Mouse (Mus musculus) testis, postnatal 10 days (tissue): ENCODE measurements around the gene Zfp512b.

Source experiments
- DNase-seq: peaks from one replicate; pipeline ENCODE4 v3.0.0; 2021; ENCODE audit warnings: low spot score

Gene Zfp512b

GRCm38 (mm10) chr2:181592231-181593041, at the start of gene Zfp512b:
TSS of gene Zfp512b (minus strand) at chr2:181592803.
- DNase-seq, result peak; percentile 85

GRCm38 (mm10) chr2:181635865-181636264, 43.3 kb upstream of the Zfp512b start:
- no peak for DNase-seq

GRCm38 (mm10) chr2:181632624-181633023, 40.0 kb upstream of the Zfp512b start:
- no peak for DNase-seq

- DNase-seq, result no peak
Measured at GRCm38 (mm10) chr2:181628471-181628870, 35.9 kb upstream of the Zfp512b start.

GRCm38 (mm10) chr2:181623401-181623800, 30.8 kb upstream of the Zfp512b start:
- DNase-seq, result peak; percentile 53

- DNase-seq, result no peak
Measured at GRCm38 (mm10) chr2:181618761-181619495, 26.3 kb upstream of the Zfp512b start.

- no peak for DNase-seq
Measured at GRCm38 (mm10) chr2:181602367-181602766, 9.8 kb upstream of the Zfp512b start.

- DNase-seq, result no peak
Measured at GRCm38 (mm10) chr2:181601751-181602145, 9.1 kb upstream of the Zfp512b start.

- peak; percentile 97 for DNase-seq
Measured at GRCm38 (mm10) chr2:181600828-181601750, 8.5 kb upstream of the Zfp512b start.

GRCm38 (mm10) chr2:181600226-181600758, 7.7 kb upstream of the Zfp512b start:
- no peak for DNase-seq

GRCm38 (mm10) chr2:181598454-181599351, 6.1 kb upstream of the Zfp512b start, which contains the start of gene Samd10:
TSS of gene Samd10 (minus strand) at chr2:181599212.
- DNase-seq, result peak; percentile 65

- DNase-seq, result no peak
Measured at GRCm38 (mm10) chr2:181597378-181598061, 4.9 kb upstream of the Zfp512b start.

GRCm38 (mm10) chr2:181596221-181596960, 3.8 kb upstream of the Zfp512b start:
- no peak for DNase-seq

GRCm38 (mm10) chr2:181594946-181595696, 2.5 kb upstream of the Zfp512b start:
- DNase-seq, result peak; percentile 44

- DNase-seq, result no peak
Measured at GRCm38 (mm10) chr2:181593937-181594336, 1.3 kb upstream of the Zfp512b start.

- DNase-seq, result peak; percentile 69
Measured at GRCm38 (mm10) chr2:181593042-181593421, 429 bp upstream of the Zfp512b start.

GRCm38 (mm10) chr2:181591528-181592085, 996 bp downstream of the Zfp512b start, which contains the start of gene Prpf6:
TSS of gene Prpf6 (plus strand) at chr2:181591868.
- DNase-seq, result peak; percentile 41

- peak; percentile 32 for DNase-seq
Measured at GRCm38 (mm10) chr2:181590471-181590870, 2.1 kb downstream of the Zfp512b start.
